Mouse (Mus musculus): Measurements from ENCODE around the gene Kif18b. TPM values are rescaled to one million over a fixed set of nuclear protein-coding genes. Genes with fewer than 3 reads are reported as not detected.

Kif18b gene
- polyA plus RNA-seq, 1 experiment, result 72.3 TPM

DNA sequence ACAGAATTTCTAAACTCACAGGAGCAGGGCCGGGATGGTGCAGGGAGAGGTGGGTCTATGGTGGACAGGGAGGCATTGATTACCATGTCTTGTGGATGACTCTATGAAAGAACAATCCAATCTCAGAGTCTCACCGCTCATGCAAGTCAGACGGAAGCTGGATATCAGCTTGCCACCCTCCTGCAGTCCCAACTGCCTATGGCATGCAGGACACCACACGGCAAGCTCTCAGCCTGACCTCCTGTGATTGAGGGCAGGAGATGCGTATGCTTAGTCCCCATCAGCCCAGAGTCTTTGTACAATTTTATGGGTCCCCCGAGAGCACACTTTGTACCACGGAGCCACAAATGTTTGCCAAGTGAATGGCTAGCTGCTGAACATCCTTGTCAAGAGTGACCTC is 21.3 kb downstream of the Kif18b start:
- Histone ChIP-seq H3K9me3 (replicated peaks; ENCODE audit: control insufficient read depth, insufficient read depth, low read length, poor library complexity, severe bottlenecking) (no peaks in the 10 kb centered on the region), H3K36me3 (ENCODE audit: control insufficient read depth, insufficient read depth, low read length, poor library complexity, severe bottlenecking) (peaks cover 29% of the 10 kb centered on the region), H3K4me1 (ENCODE audit: control insufficient read depth, insufficient read depth, low read length) (no peaks in the 10 kb centered on the region), H3K4me3 (ENCODE audit: low read depth, low read length) (no peak overlapping the region), H3K9ac (ENCODE audit: low read depth, poor library complexity, severe bottlenecking) (no peak overlapping the region), H3K27me3 (ENCODE audit: control insufficient read depth, insufficient read depth, low read length, poor library complexity, severe bottlenecking) (no peaks in the 10 kb centered on the region), H3K27ac (ENCODE audit: insufficient read depth, low read length) (no peak overlapping the region)
- TF ChIP-seq EP300 (IDR thresholded peaks at IDR 0.05; ENCODE audit: insufficient read depth, low read depth, low read length), result no peak
- TF ChIP-seq CTCF (IDR thresholded peaks at IDR 0.05; ENCODE audit: low read depth, low read length), result no peak
- TF ChIP-seq POLR2A (IDR thresholded peaks at IDR 0.05; ENCODE audit: insufficient read depth, low read length), result no peak

DNA sequence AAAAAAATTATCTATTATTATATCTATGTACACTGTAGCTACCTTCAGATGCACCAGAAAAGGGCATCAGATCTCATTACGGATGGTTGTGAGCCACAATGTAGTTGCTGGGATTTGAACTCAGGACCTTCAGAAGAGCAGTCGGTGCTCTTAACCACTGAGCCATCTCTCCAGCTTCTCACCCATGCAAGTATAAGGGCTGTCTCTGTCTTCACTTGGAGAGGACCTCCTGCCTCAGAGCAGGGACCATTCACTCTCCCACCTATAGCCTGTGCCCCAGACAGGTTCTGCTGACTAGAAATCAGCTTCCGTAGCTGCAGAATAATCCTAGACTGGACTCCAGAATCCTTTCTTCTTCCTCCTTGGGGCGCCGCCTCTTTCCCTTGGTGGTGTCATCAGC is 22.8 kb downstream of the Kif18b start:
- no peak overlapping the region for H3K27ac ChIP-seq (ENCODE audit: insufficient read depth, low read length)
- TF ChIP-seq EP300 (IDR thresholded peaks at IDR 0.05; ENCODE audit: insufficient read depth, low read depth, low read length), result no peak
- no peak for TF ChIP-seq CTCF (IDR thresholded peaks at IDR 0.05; ENCODE audit: low read depth, low read length)
- no peak for TF ChIP-seq POLR2A (IDR thresholded peaks at IDR 0.05; ENCODE audit: insufficient read depth, low read length)
- H3K4me1 ChIP-seq (ENCODE audit: control insufficient read depth, insufficient read depth, low read length), result no peaks in the 10 kb centered on the region
- H3K27me3 ChIP-seq (ENCODE audit: control insufficient read depth, insufficient read depth, low read length, poor library complexity, severe bottlenecking), result no peaks in the 10 kb centered on the region
- H3K9ac ChIP-seq (ENCODE audit: low read depth, poor library complexity, severe bottlenecking), result no peak overlapping the region
- peaks cover 14% of the 10 kb centered on the region for H3K36me3 ChIP-seq (ENCODE audit: control insufficient read depth, insufficient read depth, low read length, poor library complexity, severe bottlenecking)
- no peak overlapping the region for H3K4me3 ChIP-seq (ENCODE audit: low read depth, low read length)
- H3K9me3 ChIP-seq (replicated peaks; ENCODE audit: control insufficient read depth, insufficient read depth, low read length, poor library complexity, severe bottlenecking), result no peaks in the 10 kb centered on the region

DNA sequence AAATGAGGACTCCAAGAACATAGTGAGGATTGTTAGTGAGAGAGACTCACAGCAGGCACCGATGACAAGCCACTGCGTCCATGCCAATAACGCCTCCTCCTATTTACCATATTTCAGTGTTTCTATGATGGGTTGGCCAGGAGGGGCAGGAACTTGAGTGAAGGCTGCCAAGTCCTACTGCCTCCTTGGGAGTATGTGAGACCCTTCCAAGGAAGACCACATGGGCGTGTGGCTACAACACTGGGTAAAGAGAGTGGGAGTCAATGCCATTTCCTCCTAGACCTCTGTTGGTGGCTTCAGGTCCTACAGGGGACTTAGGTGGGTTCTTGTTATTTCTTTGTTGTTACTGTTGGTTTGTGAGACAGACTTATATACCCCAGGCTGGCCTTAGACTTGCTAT is 23.7 kb downstream of the Kif18b start:
- Histone ChIP-seq H3K4me3 (ENCODE audit: low read depth, low read length) (no peak overlapping the region), H3K9ac (ENCODE audit: low read depth, poor library complexity, severe bottlenecking) (no peak overlapping the region), H3K27me3 (ENCODE audit: control insufficient read depth, insufficient read depth, low read length, poor library complexity, severe bottlenecking) (no peaks in the 10 kb centered on the region), H3K27ac (ENCODE audit: insufficient read depth, low read length) (no peak overlapping the region), H3K4me1 (ENCODE audit: control insufficient read depth, insufficient read depth, low read length) (no peaks in the 10 kb centered on the region), H3K9me3 (replicated peaks; ENCODE audit: control insufficient read depth, insufficient read depth, low read length, poor library complexity, severe bottlenecking) (no peaks in the 10 kb centered on the region), H3K36me3 (ENCODE audit: control insufficient read depth, insufficient read depth, low read length, poor library complexity, severe bottlenecking) (peaks cover 10% of the 10 kb centered on the region)
- no peak for TF ChIP-seq CTCF (IDR thresholded peaks at IDR 0.05; ENCODE audit: low read depth, low read length)
- no peak for TF ChIP-seq POLR2A (IDR thresholded peaks at IDR 0.05; ENCODE audit: insufficient read depth, low read length)
- no peak for TF ChIP-seq EP300 (IDR thresholded peaks at IDR 0.05; ENCODE audit: insufficient read depth, low read depth, low read length)

DNA sequence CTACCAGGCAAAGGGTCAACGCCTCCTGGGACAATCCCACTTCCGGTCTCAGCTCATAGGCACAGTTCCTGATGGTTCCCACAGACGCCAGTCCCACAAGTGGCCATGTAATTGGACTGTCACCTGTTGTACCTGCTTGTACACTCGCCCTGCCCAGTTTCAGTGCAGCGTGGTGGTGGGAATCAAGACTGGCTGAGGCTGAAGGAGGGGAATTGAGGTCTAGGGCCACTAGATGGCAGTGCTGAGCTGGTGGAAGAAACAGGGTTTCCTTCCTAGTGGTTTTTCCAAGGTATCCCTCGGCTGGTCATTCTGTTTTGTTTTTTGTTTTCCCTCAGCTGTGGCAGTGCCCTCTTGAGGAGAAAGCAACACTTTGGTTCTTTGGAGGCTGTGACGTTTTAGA is 24.2 kb downstream of the Kif18b start, which contains the start of gene Gfap:
Gfap (minus strand) TSS at position 150 of the 400 bp plus-strand sequence.
- TF ChIP-seq EP300 (IDR thresholded peaks at IDR 0.05; ENCODE audit: insufficient read depth, low read depth, low read length) (no peak), POLR2A (IDR thresholded peaks at IDR 0.05; ENCODE audit: insufficient read depth, low read length) (no peak), CTCF (IDR thresholded peaks at IDR 0.05; ENCODE audit: low read depth, low read length) (peak; percentile 93)
- H3K36me3 ChIP-seq (ENCODE audit: control insufficient read depth, insufficient read depth, low read length, poor library complexity, severe bottlenecking), result peaks cover 9% of the 10 kb centered on the region
- no peak within 1 kb of the TSS for H3K4me3 ChIP-seq (ENCODE audit: low read depth, low read length)
- H3K9me3 ChIP-seq (replicated peaks; ENCODE audit: control insufficient read depth, insufficient read depth, low read length, poor library complexity, severe bottlenecking), result no peaks in the 10 kb centered on the region
- H3K9ac ChIP-seq (ENCODE audit: low read depth, poor library complexity, severe bottlenecking), result no peak within 1 kb of the TSS
- H3K27me3 ChIP-seq (ENCODE audit: control insufficient read depth, insufficient read depth, low read length, poor library complexity, severe bottlenecking), result no peaks in the 10 kb centered on the region
- no peak within 1 kb of the TSS for H3K27ac ChIP-seq (ENCODE audit: insufficient read depth, low read length)
- no peaks in the 10 kb centered on the region for H3K4me1 ChIP-seq (ENCODE audit: control insufficient read depth, insufficient read depth, low read length)

DNA sequence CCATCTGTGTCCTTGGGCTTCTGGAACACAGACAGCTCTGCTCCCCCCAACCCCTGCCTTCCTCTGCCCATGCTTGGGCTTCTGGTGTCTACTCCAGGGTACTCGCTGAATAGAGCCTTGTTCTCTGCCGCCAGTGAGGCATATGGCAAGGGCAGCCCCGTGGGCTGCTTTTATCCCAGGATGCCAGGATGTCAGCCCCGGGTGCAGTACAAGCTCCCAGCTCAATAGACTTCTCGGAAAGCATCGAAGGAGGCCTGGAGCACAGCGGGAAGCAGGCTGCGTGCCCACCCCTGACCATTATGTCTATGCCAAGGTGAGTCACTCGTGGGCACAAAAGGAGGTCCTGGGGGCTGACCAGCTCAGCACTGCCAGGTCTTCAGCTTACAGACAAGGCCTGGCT is 26.5 kb downstream of the Kif18b start:
- H3K9ac ChIP-seq (ENCODE audit: low read depth, poor library complexity, severe bottlenecking), result no peak overlapping the region
- no peak for TF ChIP-seq EP300 (IDR thresholded peaks at IDR 0.05; ENCODE audit: insufficient read depth, low read depth, low read length)
- TF ChIP-seq CTCF (IDR thresholded peaks at IDR 0.05; ENCODE audit: low read depth, low read length), result no peak
- no peak for TF ChIP-seq POLR2A (IDR thresholded peaks at IDR 0.05; ENCODE audit: insufficient read depth, low read length)
- H3K4me1 ChIP-seq (ENCODE audit: control insufficient read depth, insufficient read depth, low read length), result no peaks in the 10 kb centered on the region
- no peaks in the 10 kb centered on the region for H3K36me3 ChIP-seq (ENCODE audit: control insufficient read depth, insufficient read depth, low read length, poor library complexity, severe bottlenecking)
- H3K4me3 ChIP-seq (ENCODE audit: low read depth, low read length), result no peak overlapping the region
- H3K27me3 ChIP-seq (ENCODE audit: control insufficient read depth, insufficient read depth, low read length, poor library complexity, severe bottlenecking), result no peaks in the 10 kb centered on the region
- no peak overlapping the region for H3K27ac ChIP-seq (ENCODE audit: insufficient read depth, low read length)
- no peaks in the 10 kb centered on the region for H3K9me3 ChIP-seq (replicated peaks; ENCODE audit: control insufficient read depth, insufficient read depth, low read length, poor library complexity, severe bottlenecking)

DNA sequence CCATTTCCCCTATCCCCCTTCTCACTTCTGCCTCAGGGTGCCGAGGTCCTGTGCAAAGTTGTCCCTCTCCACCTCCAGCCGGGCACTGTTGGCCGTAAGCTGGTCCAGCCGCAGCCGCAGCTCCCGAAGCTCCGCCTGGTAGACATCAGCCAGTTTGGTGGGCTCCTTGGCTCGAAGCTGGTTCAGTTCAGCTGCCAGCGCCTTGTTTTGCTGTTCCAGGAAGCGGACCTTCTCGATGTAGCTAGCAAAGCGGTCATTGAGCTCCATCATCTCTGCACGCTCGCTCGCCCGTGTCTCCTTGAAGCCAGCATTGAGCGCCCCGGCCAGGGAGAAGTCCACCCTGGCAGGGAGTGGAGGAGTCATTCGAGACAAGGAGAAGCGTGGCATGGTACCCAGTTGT is 28.3 kb downstream of the Kif18b start:
- no peaks in the 10 kb centered on the region for H3K27me3 ChIP-seq (ENCODE audit: control insufficient read depth, insufficient read depth, low read length, poor library complexity, severe bottlenecking)
- H3K4me1 ChIP-seq (ENCODE audit: control insufficient read depth, insufficient read depth, low read length), result no peaks in the 10 kb centered on the region
- peak overlapping the region; percentile 47 for H3K9ac ChIP-seq (ENCODE audit: low read depth, poor library complexity, severe bottlenecking)
- no peak overlapping the region for H3K27ac ChIP-seq (ENCODE audit: insufficient read depth, low read length)
- H3K9me3 ChIP-seq (replicated peaks; ENCODE audit: control insufficient read depth, insufficient read depth, low read length, poor library complexity, severe bottlenecking), result no peaks in the 10 kb centered on the region
- no peaks in the 10 kb centered on the region for H3K36me3 ChIP-seq (ENCODE audit: control insufficient read depth, insufficient read depth, low read length, poor library complexity, severe bottlenecking)
- H3K4me3 ChIP-seq (ENCODE audit: low read depth, low read length), result peak overlapping the region; percentile 64
- no peak for TF ChIP-seq EP300 (IDR thresholded peaks at IDR 0.05; ENCODE audit: insufficient read depth, low read depth, low read length)
